Mouse (Mus musculus): ENCODE measurements at regions not wholly inside any gene's neighbourhood (a gene's known extent, or its start where the extent isn't known, plus 50 kb on each side); places are given as distances from the start of the nearest gene placed in this dataset.
"Not testable (repeated sequence)": the region's sequence is repeated elsewhere in the genome, so short reads cannot be mapped to it uniquely, and the experiment has no call there.

DNA sequence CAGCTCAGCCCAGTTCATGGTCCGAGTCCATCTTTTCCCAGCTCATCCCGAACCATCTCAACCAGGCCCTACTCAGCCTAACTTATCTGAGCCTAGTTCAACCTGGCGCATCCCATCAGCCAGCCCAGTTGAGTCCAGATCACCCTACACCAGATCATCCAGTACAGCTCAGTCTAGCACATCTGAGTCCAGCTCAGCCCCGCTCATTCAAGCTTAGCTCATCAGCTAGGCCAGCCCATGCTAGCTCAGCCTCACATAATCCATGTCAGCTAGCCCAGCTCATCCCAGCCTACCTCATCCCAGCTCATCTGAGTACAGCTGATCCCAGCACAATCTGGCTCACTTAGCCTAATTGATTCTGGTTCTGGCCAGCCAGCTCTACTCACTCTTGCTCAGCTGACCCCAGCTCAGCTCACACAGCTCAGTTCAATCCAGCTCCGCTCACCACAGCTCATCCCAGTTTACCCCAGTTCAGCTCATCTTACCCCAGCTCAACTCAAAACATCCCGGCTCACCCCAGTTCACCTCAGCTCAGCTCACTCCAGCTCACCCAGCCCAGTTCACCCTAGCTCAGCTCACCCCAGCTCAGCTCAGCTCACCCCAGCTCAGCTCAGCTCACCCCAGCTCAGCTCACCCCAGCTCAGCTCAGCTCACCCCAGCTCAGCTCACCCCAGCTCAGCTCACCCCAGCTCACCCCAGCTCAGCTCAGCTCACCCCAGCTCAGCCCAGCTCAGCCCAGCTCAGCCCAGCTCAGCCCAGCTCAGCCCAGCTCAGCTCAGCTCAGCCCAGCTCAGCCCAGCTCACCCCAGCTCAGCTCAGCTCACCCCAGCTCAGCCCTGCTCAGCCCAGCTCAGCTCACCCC lies 65.3 kb upstream of the Adam6b start:
- no peak for DNase-seq

DNA sequence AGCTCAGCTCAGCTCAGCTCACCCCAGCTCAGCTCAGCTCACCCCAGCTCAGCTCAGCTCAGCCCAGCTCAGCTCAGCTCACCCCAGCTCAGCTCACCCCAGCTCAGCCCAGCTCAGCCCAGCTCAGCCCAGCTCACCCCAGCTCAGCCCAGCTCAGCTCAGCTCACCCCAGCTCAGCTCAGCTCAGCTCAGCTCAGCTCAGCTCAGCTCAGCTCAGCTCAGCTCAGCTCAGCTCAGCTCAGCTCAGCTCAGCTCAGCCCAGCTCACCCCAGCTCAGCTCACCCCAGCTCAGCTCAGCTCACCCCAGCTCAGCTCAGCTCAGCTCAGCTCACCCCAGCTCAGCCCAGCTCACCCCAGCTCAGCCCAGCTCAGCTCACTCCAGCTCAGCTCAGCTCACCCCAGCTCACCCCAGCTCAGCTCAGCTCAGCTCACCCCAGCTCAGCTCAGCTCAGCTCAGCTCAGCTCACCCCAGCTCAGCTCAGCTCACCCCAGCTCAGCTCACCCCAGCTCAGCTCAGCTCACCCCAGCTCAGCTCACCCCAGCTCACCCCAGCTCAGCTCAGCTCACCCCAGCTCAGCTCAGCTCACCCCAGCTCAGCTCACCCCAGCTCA lies 64.6 kb upstream of the Adam6b start:
- DNase-seq = not testable (repeated sequence)

DNA sequence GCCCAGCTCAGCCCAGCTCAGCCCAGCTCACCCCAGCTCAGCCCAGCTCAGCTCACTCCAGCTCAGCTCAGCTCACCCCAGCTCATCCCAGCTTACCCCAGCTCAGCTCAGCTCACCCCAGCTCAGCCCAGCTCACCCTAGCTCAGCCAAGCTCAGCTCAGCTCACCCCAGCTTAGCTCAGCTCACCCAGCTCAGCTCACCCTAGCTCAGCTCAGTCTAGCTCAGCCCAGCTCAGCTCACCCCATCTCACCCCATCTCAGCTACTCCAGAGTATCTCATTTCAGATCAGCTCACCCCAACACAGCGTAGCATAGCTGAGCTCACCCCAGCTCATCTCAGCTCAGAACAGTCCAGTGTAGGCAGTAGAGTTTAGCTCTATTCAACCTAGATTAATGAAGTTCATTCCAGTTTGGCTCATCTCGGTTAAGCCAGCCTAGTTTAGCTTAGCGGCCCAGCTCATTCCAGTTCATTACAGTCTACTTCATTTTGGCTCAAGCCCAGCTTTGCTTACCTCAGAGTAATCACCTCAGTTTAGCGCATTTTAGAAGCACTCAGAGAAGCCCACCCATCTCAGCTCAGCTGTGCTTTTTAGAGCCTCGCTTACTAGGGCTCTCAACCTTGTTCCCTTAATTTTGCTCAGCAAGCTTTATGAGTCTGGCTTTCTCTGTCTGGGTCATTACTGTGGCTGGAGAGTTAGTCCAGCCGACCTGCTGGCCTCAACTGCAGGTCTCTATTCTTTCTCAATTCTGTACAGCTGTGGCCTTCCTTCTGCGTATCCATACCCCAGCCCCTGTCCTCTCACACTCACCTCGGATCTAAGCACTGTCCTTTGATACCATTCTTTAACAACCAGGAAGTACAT lies 63.9 kb upstream of the Adam6b start:
- no peak for DNase-seq

DNA sequence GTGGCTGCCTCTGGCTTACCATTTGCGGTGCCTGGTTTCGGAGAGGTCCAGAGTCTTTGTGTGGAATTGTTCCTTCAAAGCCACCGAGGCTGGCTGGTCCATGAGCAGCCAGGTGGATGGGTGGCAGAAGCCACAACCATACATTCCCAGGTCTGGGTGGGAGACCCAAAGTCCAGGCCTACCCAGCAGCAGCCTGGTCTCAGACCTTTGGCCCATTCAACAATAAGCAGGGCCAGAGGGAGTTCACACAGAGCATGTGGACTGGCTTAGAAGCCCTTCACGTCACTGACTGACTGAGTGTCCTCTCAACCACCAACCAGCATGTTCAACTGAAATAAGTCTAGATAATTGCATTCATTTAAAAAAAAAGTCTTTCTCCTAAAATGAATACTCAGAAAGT lies 62.7 kb upstream of the Adam6b start:
- no peak for DNase-seq

DNA sequence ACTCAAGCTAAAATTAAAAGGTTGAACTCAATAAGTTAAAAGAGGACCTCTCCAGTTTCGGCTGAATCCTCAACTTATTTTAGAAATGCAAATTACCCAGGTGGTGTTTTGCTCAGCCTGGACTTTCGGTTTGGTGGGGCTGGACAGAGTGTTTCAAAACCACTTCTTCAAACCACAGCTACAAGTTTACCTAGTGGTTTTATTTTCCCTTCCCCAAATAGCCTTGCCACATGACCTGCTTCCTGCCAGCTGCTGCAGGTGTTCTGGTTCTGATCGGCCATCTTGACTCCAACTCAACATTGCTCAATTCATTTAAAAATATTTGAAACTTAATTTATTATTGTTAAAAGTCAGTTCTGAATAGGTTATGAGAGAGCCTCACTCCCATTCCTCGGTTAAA lies 62.0 kb upstream of the Adam6b start:
- peak; percentile 12 to 38 for DNase-seq

DNA sequence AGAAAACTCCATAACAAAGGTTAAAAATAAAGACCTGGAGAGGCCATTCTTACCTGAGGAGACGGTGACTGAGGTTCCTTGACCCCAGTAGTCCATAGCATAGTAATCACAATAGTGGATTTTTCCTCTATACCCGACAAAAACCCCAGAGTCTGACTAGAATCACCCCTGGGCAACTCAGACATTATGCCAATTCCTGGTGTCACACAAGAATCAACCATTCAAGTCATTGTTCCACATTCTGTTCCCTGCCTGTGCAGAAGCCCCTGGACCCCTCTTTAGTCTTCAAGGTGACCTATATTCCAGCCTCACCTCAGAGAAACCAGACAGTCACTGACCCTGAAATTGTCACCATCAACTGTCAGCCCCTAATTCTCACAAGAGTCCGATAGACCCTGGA lies 60.9 kb upstream of the Adam6b start:
- DNase-seq = no peak

DNA sequence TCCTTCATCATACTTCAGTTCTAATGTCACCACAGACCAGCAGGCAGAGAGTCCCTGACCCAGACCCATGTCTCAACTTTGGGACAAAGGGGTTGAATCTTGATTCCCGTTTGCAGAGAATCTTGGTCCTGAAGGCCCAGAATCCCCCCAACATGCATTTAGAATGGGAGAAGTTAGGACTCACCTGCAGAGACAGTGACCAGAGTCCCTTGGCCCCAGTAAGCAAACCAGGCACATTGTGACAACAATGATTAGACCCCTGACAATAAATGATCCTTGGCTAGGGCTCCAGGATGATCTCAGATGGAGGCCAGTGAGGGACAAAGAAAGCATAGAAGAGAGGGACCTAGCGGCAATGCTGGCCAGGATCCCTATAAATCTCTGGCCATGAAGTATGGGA lies 60.4 kb upstream of the Adam6b start:
- DNase-seq = no peak

DNA sequence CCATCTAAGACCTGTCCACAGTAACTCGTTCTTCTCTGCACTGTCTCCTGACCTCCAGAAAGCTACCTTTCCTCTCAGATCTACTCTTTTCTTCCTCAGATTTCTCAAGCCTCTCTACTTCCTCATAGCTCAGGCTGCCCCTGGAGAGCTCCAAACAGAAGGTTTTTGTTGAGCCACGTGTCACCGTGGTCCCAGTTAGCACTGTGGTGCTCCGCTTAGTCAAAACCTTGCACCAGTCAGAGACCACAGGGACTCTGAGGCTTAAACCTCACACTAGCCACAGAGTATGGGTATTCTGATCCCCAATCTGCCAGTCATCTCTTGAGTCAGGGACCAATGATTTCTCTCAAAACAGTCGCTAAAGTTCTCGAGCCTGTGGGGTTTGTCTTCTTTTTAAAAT lies 59.0 kb upstream of the Adam6b start:
- DNase-seq = no peak
